Comparison of ENCODE assay signal across 10 mouse cellular contexts in the genomic region with DNA sequence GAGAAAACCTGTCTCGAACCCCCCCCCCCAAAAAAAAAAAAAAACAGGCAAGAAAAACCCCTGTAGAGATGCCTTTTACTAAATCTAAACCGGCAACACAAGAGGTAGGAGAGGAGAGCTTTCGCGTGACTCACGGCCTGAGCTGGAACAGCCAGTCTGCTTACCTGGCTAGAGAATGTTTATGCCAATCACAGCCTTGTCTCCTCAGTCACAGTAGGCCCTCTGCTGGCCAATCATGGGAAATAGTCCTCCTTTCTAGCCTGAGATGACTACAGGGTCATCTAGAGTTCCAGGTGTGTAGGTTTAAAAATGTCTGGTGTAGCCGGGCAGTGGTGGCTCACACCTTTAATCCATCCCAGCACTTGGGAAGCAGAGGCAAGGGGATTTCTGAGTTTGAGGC. TPM values are rescaled to one million over a fixed set of nuclear protein-coding genes. Genes with fewer than 3 reads are reported as not detected.
DNase-seq lines count a peak whose midpoint lies in the region; ATAC-seq and TF ChIP-seq lines count a peak whose summit lies in the region.
"Had no signal": no experiment of that assay in that cellular context is flagged by ENCODE, and none has a peak within 500 bp of the region (broad histone marks: within the 10 kb centered on the region; RNA-seq: fewer than 3 reads in every experiment).

No protein-coding gene starts in this region.

- H3K36me3 ChIP-seq in intestine, embryonic 14.5 days (ENCODE audit: control insufficient read depth, insufficient read depth, low read length): no peaks in the 10 kb centered on the region
- no peaks in the 10 kb centered on the region for H3K36me3 ChIP-seq in intestine, embryonic 15.5 days
- H3K36me3 ChIP-seq in limb, embryonic 10.5 days: no peaks in the 10 kb centered on the region
- no peaks in the 10 kb centered on the region for H3K36me3 ChIP-seq in small intestine, adult 2 months (ENCODE audit: control insufficient read depth, insufficient read depth, low read length)
- H3K36me3 ChIP-seq: embryonic facial prominence, embryonic 12.5 days; limb, embryonic 12.5 days had no signal

- 0 out of 2 replicates have a peak, but pooled peaks have one; percentile 3 for ATAC-seq in intestine, embryonic 14.5 days (replicated peaks; ENCODE audit: low FRiP score, low TSS enrichment, low read depth)
- ATAC-seq in intestine, embryonic 15.5 days: no peak
- peak; percentile 50 for ATAC-seq in erythroblast, adult 5-6 weeks (replicated peaks; ENCODE audit: low FRiP score, poor library complexity, severe bottlenecking)

- no peak overlapping the region for H3K4me3 ChIP-seq in intestine, embryonic 14.5 days (ENCODE audit: low read depth, low read length)
- no peak overlapping the region for H3K4me3 ChIP-seq in intestine, embryonic 15.5 days (replicated peaks)
- H3K4me3 ChIP-seq in bone marrow, adult 2 months (replicated peaks; ENCODE audit: control insufficient read depth, low read depth, low read length): no peak overlapping the region
- no peak overlapping the region for H3K4me3 ChIP-seq in limb, embryonic 10.5 days
- no peak overlapping the region for H3K4me3 ChIP-seq in small intestine, adult 2 months (ENCODE audit: low read depth, low read length)
- H3K4me3 ChIP-seq: embryonic facial prominence, embryonic 12.5 days; limb, embryonic 12.5 days had no signal

- no peak overlapping the region for H3K4me2 ChIP-seq in intestine, embryonic 14.5 days (ENCODE audit: low read length)
- no peak overlapping the region for H3K4me2 ChIP-seq in intestine, embryonic 15.5 days (replicated peaks)
- H3K4me2 ChIP-seq: embryonic facial prominence, embryonic 12.5 days; limb, embryonic 12.5 days had no signal

- H3K9ac ChIP-seq in intestine, embryonic 14.5 days (ENCODE audit: low read length): no peak overlapping the region
- no peak overlapping the region for H3K9ac ChIP-seq in intestine, embryonic 15.5 days
- H3K9ac ChIP-seq: embryonic facial prominence, embryonic 12.5 days; limb, embryonic 12.5 days had no signal

- no peak overlapping the region for H3K27ac ChIP-seq in intestine, embryonic 14.5 days (ENCODE audit: low read depth)
- H3K27ac ChIP-seq in intestine, embryonic 15.5 days: no peak overlapping the region
- H3K27ac ChIP-seq in bone marrow, adult 2 months (ENCODE audit: control insufficient read depth, insufficient read depth, low read depth, low read length, poor library complexity): no peak overlapping the region
- no peak overlapping the region for H3K27ac ChIP-seq in limb, embryonic 10.5 days
- no peak overlapping the region for H3K27ac ChIP-seq in small intestine, adult 2 months (ENCODE audit: insufficient read depth, low read depth, low read length)
- H3K27ac ChIP-seq: embryonic facial prominence, embryonic 12.5 days; limb, embryonic 12.5 days had no signal

- 25% methylated on average over 6 of the region's 6 CpGs for WGBS in intestine, embryonic 14.5 days
- WGBS in intestine, embryonic 15.5 days: 26% methylated on average over 6 of the region's 6 CpGs
- WGBS in bone marrow, adult 2 months: 17% methylated on average over 6 of the region's 6 CpGs
- 24% methylated on average over 6 of the region's 6 CpGs for WGBS in limb, embryonic 10.5 days
- WGBS in small intestine, adult 2 months: 8% methylated on average over 6 of the region's 6 CpGs

- H3K9me3 ChIP-seq in intestine, embryonic 14.5 days (ENCODE audit: control insufficient read depth, low read length): no peaks in the 10 kb centered on the region
- no peaks in the 10 kb centered on the region for H3K9me3 ChIP-seq in intestine, embryonic 15.5 days
- H3K9me3 ChIP-seq in limb, embryonic 10.5 days (replicated peaks): no peaks in the 10 kb centered on the region
- H3K9me3 ChIP-seq: embryonic facial prominence, embryonic 12.5 days; limb, embryonic 12.5 days had no signal

- peak; percentile 63 for DNase-seq in intestine, embryonic 14.5 days (ENCODE audit: low spot score)
- peak; percentile 50 to 63 for DNase-seq in CD8-positive naive resting alpha-beta T cell, adult 2 months (ENCODE audit: low read depth in 2 of 2, low spot score in 2 of 2)
- DNase-seq in limb, embryonic 10.5 days (ENCODE audit: low spot score): peak; percentile 55
- DNase-seq in frontal cortex, postnatal 10 days (ENCODE audit: low spot score in 2 of 2): no peak

- H3K4me1 ChIP-seq in intestine, embryonic 14.5 days (replicated peaks; ENCODE audit: control insufficient read depth, insufficient read depth, low read length): peaks cover 25% of the 10 kb centered on the region
- H3K4me1 ChIP-seq in intestine, embryonic 15.5 days (replicated peaks): peaks cover 28% of the 10 kb centered on the region
- H3K4me1 ChIP-seq in bone marrow, adult 2 months (ENCODE audit: control insufficient read depth, insufficient read depth, low read length): peaks cover 2% of the 10 kb centered on the region
- peaks cover 39% of the 10 kb centered on the region for H3K4me1 ChIP-seq in limb, embryonic 10.5 days
- H3K4me1 ChIP-seq in small intestine, adult 2 months (ENCODE audit: control insufficient read depth, insufficient read depth, insufficient read length, low read length): peaks cover 15% of the 10 kb centered on the region; the same call in 1 of the 2 replicates

- TF ChIP-seq POLR2A in bone marrow, adult 2 months (IDR thresholded peaks at IDR 0.05; ENCODE audit: borderline replicate concordance, control insufficient read depth, low read depth, low read length): no peak
- TF ChIP-seq POLR2A in small intestine, adult 2 months (IDR thresholded peaks at IDR 0.05; ENCODE audit: low read depth, low read length): no peak

- no peaks in the 10 kb centered on the region for H3K27me3 ChIP-seq in intestine, embryonic 14.5 days (replicated peaks; ENCODE audit: control insufficient read depth, insufficient read depth, low read length)
- H3K27me3 ChIP-seq in intestine, embryonic 15.5 days (replicated peaks): no peaks in the 10 kb centered on the region
- H3K27me3 ChIP-seq in limb, embryonic 10.5 days (ENCODE audit: low read depth, poor library complexity, severe bottlenecking): no peaks in the 10 kb centered on the region
- no peaks in the 10 kb centered on the region for H3K27me3 ChIP-seq in small intestine, adult 2 months (ENCODE audit: control insufficient read depth, insufficient read depth, low read length)
- H3K27me3 ChIP-seq: embryonic facial prominence, embryonic 12.5 days; limb, embryonic 12.5 days had no signal

- peak; percentile 43; the same call in 1 of the 2 replicates for TF ChIP-seq CTCF in bone marrow, adult 2 months (IDR thresholded peaks at IDR 0.05; ENCODE audit: control insufficient read depth, insufficient read depth, low read length)
- TF ChIP-seq CTCF in small intestine, adult 2 months (IDR thresholded peaks at IDR 0.05; ENCODE audit: extremely low read depth, insufficient read length, insufficient replicate concordance, low read depth, low read length): peak; percentile 58; the same call in 1 of the 2 replicates

RNA-seq across cellular contexts. Expression of gene Zfp598, which starts 2.1 kb away (rescaled TPM):
- polyA plus RNA-seq in intestine, embryonic 14.5 days (2014; fragmentation: Nextera tagmentation; extraction: Ambion mirVana): 28.0 and 30.6 TPM in 2 replicates
- 20.0 and 20.5 TPM in 2 replicates for polyA plus RNA-seq in intestine, embryonic 15.5 days (2015; fragmentation: Nextera tagmentation; extraction: Ambion mirVana)
- polyA plus RNA-seq in bone marrow, adult 2 months (2011; ENCODE audit: insufficient read depth, insufficient read length, low replicate concordance, missing spikeins): 19.6 and 29.3 TPM in 2 replicates
- 3.7 and 7.9 TPM in 2 replicates for total RNA-seq in erythroblast, adult 5-6 weeks (2015; ENCODE audit: low replicate concordance)
- total RNA-seq in erythroblast, adult 5-6 weeks (2017; ENCODE audit: low replicate concordance): 4.0 and 4.3 TPM in 2 replicates
- 34.5 and 36.7 TPM in 2 replicates for polyA plus RNA-seq in limb, embryonic 10.5 days (2016; fragmentation: Nextera tagmentation; extraction: Ambion mirVana)
- polyA plus RNA-seq in small intestine, adult 2 months (2012; rRNA removed): 41.1 and 85.8 TPM in 2 replicates

RNA-seq across cellular contexts. Expression of gene Npw, which starts 9.2 kb away (rescaled TPM):
- polyA plus RNA-seq in intestine, embryonic 14.5 days (2014; fragmentation: Nextera tagmentation; extraction: Ambion mirVana): not detected in 2 replicates
- 0.30 and 0.56 TPM in 2 replicates for polyA plus RNA-seq in intestine, embryonic 15.5 days (2015; fragmentation: Nextera tagmentation; extraction: Ambion mirVana)
- not detected in 2 replicates for polyA plus RNA-seq in bone marrow, adult 2 months (2011; ENCODE audit: insufficient read depth, insufficient read length, low replicate concordance, missing spikeins)
- not detected in 2 replicates for total RNA-seq in erythroblast, adult 5-6 weeks (2015; ENCODE audit: low replicate concordance)
- not detected in 2 replicates for total RNA-seq in erythroblast, adult 5-6 weeks (2017; ENCODE audit: low replicate concordance)
- polyA plus RNA-seq in limb, embryonic 10.5 days (2016; fragmentation: Nextera tagmentation; extraction: Ambion mirVana): 0.88 and 1.1 TPM in 2 replicates
- 2.0 and 6.5 TPM in 2 replicates for polyA plus RNA-seq in small intestine, adult 2 months (2012; rRNA removed)

RNA-seq across cellular contexts. Expression of gene Slc9a3r2, which starts 17.3 kb away (rescaled TPM):
- 51.7 and 58.2 TPM in 2 replicates for polyA plus RNA-seq in intestine, embryonic 14.5 days (2014; fragmentation: Nextera tagmentation; extraction: Ambion mirVana)
- polyA plus RNA-seq in intestine, embryonic 15.5 days (2015; fragmentation: Nextera tagmentation; extraction: Ambion mirVana): 43.9 and 49.2 TPM in 2 replicates
- 5.2 and 5.9 TPM in 2 replicates for polyA plus RNA-seq in bone marrow, adult 2 months (2011; ENCODE audit: insufficient read depth, insufficient read length, low replicate concordance, missing spikeins)
- 0.38 TPM in 1 of 2 replicates, not detected in the other for total RNA-seq in erythroblast, adult 5-6 weeks (2015; ENCODE audit: low replicate concordance)
- total RNA-seq in erythroblast, adult 5-6 weeks (2017; ENCODE audit: low replicate concordance): 0.56 and 1.8 TPM in 2 replicates
- polyA plus RNA-seq in limb, embryonic 10.5 days (2016; fragmentation: Nextera tagmentation; extraction: Ambion mirVana): 47.2 and 57.1 TPM in 2 replicates
- 35.6 and 44.9 TPM in 2 replicates for polyA plus RNA-seq in small intestine, adult 2 months (2012; rRNA removed)

RNA-seq across cellular contexts. Expression of gene Syngr3, which starts 22.3 kb away (rescaled TPM):
- 7.5 and 7.7 TPM in 2 replicates for polyA plus RNA-seq in intestine, embryonic 14.5 days (2014; fragmentation: Nextera tagmentation; extraction: Ambion mirVana)
- polyA plus RNA-seq in intestine, embryonic 15.5 days (2015; fragmentation: Nextera tagmentation; extraction: Ambion mirVana): 7.0 and 7.7 TPM in 2 replicates
- polyA plus RNA-seq in bone marrow, adult 2 months (2011; ENCODE audit: insufficient read depth, insufficient read length, low replicate concordance, missing spikeins): not detected in 2 replicates
- total RNA-seq in erythroblast, adult 5-6 weeks (2015; ENCODE audit: low replicate concordance): not detected in 2 replicates
- total RNA-seq in erythroblast, adult 5-6 weeks (2017; ENCODE audit: low replicate concordance): not detected in 2 replicates
- polyA plus RNA-seq in limb, embryonic 10.5 days (2016; fragmentation: Nextera tagmentation; extraction: Ambion mirVana): 5.2 and 7.0 TPM in 2 replicates
- polyA plus RNA-seq in small intestine, adult 2 months (2012; rRNA removed): 1.2 and 1.3 TPM in 2 replicates

RNA-seq across cellular contexts. Expression of gene Gfer, which starts 28.5 kb away (rescaled TPM):
- 48.1 and 48.5 TPM in 2 replicates for polyA plus RNA-seq in intestine, embryonic 14.5 days (2014; fragmentation: Nextera tagmentation; extraction: Ambion mirVana)
- 41.8 and 45.9 TPM in 2 replicates for polyA plus RNA-seq in intestine, embryonic 15.5 days (2015; fragmentation: Nextera tagmentation; extraction: Ambion mirVana)
- polyA plus RNA-seq in bone marrow, adult 2 months (2011; ENCODE audit: insufficient read depth, insufficient read length, low replicate concordance, missing spikeins): 19.3 and 42.9 TPM in 2 replicates
- 2.7 and 6.3 TPM in 2 replicates for total RNA-seq in erythroblast, adult 5-6 weeks (2015; ENCODE audit: low replicate concordance)
- total RNA-seq in erythroblast, adult 5-6 weeks (2017; ENCODE audit: low replicate concordance): 3.0 and 7.2 TPM in 2 replicates
- 52.9 and 61.2 TPM in 2 replicates for polyA plus RNA-seq in limb, embryonic 10.5 days (2016; fragmentation: Nextera tagmentation; extraction: Ambion mirVana)
- 22.8 and 35.9 TPM in 2 replicates for polyA plus RNA-seq in small intestine, adult 2 months (2012; rRNA removed)

Comparison
In these comparisons a context has a peak if more than half of its experiments do, and no peak if none do; other contexts are left out.
1. DNase-seq: peak in intestine, embryonic 14.5 days (single experiment), CD8-positive naive resting alpha-beta T cell, adult 2 months (2 of 2) and limb, embryonic 10.5 days (single experiment); none in frontal cortex, postnatal 10 days (0 of 2).